Mouse (Mus musculus) kidney, embryonic 14.5 days (tissue): ENCODE results near the gene Adssl1. TPM values are rescaled to one million over a fixed set of nuclear protein-coding genes. Genes with fewer than 3 reads are reported as not detected.

Experiments
- ATAC-seq: fragments of 200-750 bp; cut with Nextera tagmentation; 2 replicates; pipeline ENCODE4 v1.8.0; 2017; ENCODE audit warnings: moderate number of reproducible peaks, mild to moderate bottlenecking, moderate TSS enrichment, moderate library complexity; ENCODE audit not compliant: low FRiP score, low TSS enrichment
- H3K27ac ChIP-seq: fragments of 300-500 bp; sonication (generic); 2 replicates; pipeline ENCODE4 v1.5.1; 2014; ENCODE audit warnings: low read depth, mild to moderate bottlenecking, low read length, moderate library complexity, mixed read lengths
- H3K27me3 ChIP-seq: fragments of 300-500 bp; sonication (generic); 2 replicates; pipeline ENCODE4 v1.6.1; 2014; ENCODE audit warnings: mild to moderate bottlenecking, low read length; ENCODE audit not compliant: control insufficient read depth, insufficient read depth
- H3K36me3 ChIP-seq: fragments of 300-500 bp; sonication (generic); 2 replicates; pipeline ENCODE4 v1.6.1; 2014; ENCODE audit warnings: low read length, mixed read lengths; ENCODE audit not compliant: control insufficient read depth, insufficient read depth
- H3K4me1 ChIP-seq: fragments of 300-500 bp; sonication (generic); 2 replicates; pipeline ENCODE4 v1.6.1; 2014; ENCODE audit warnings: low read length, mixed read lengths; ENCODE audit not compliant: control insufficient read depth, insufficient read depth
- H3K4me2 ChIP-seq: fragments of 300-500 bp; sonication (generic); replicated peaks from 2 replicates; pipeline ENCODE4 v1.6.1; 2014; ENCODE audit warnings: low read depth, mild to moderate bottlenecking, low read length
- H3K4me3 ChIP-seq: fragments of 300-500 bp; sonication (generic); 2 replicates; pipeline ENCODE4 v1.5.1; 2014; ENCODE audit warnings: mild to moderate bottlenecking, low read length
- H3K9ac ChIP-seq: fragments of 300-500 bp; sonication (generic); 2 replicates; pipeline ENCODE4 v1.6.1; 2014; ENCODE audit warnings: low read depth, mild to moderate bottlenecking, low read length, moderate library complexity
- H3K9me3 ChIP-seq: fragments of 300-500 bp; sonication (generic); 2 replicates; pipeline ENCODE4 v1.6.1; 2016; ENCODE audit warnings: low read length; ENCODE audit not compliant: control insufficient read depth
- WGBS: fragments of 180-500 bp; shearing (Covaris S2); extraction: QIAGEN DNeasy Blood & Tissue Kit; methylation state at CpG from one replicate; pipeline ENCODE4 v1.1.7; 2014; 5-methylcytosine and 5-hydroxymethylcytosine counted together
- polyA plus RNA-seq: library from polyadenylated mRNA; unstranded; fragments of >200 nt; fragmentation: Nextera tagmentation; extraction: Ambion mirVana; gene quantifications from 2 replicates; pipeline ENCODE4 v1.2.1, GENCODE M21; 2014

Adssl1 gene
- polyA plus RNA-seq, 1 experiment from 2014 or later, result 9.3 TPM

- Histone ChIP-seq H3K36me3 (no peaks in the 10 kb centered on the region; the same call in 1 of the 2 replicates), H3K4me2 (no peak overlapping the region), H3K4me1 (peaks cover 24% of the 10 kb centered on the region), H3K9ac (no peak overlapping the region), H3K27ac (no peak overlapping the region), H3K9me3 (no peaks in the 10 kb centered on the region), H3K4me3 (no peak overlapping the region), H3K27me3 (peaks cover 4% of the 10 kb centered on the region; the same call in 1 of the 2 replicates)
- ATAC-seq, result no peak
- 55% methylated on average over 9 of the region's 9 CpGs for WGBS
These were observed 3.2 kb upstream of the Adssl1 start for GRCm38 (mm10) chr12:112616668-112617067.

GRCm38 (mm10) chr12:112617184-112617583 lies 2.7 kb upstream of the Adssl1 start:
- no peak overlapping the region for H3K27ac ChIP-seq
- WGBS, result 90% methylated on average over 11 of the region's 11 CpGs
- no peaks in the 10 kb centered on the region for H3K9me3 ChIP-seq
- H3K4me2 ChIP-seq, result no peak overlapping the region
- peaks cover 4% of the 10 kb centered on the region; the same call in 1 of the 2 replicates for H3K27me3 ChIP-seq
- peaks cover 24% of the 10 kb centered on the region for H3K4me1 ChIP-seq
- H3K36me3 ChIP-seq, result no peaks in the 10 kb centered on the region; the same call in 1 of the 2 replicates
- H3K4me3 ChIP-seq, result no peak overlapping the region
- ATAC-seq, result no peak
- no peak overlapping the region for H3K9ac ChIP-seq

- WGBS, result 20% methylated on average over 8 of the region's 8 CpGs
- ATAC-seq, result peak; percentile 54
- Histone ChIP-seq H3K36me3 (no peaks in the 10 kb centered on the region), H3K4me3 (no peak overlapping the region), H3K9me3 (no peaks in the 10 kb centered on the region), H3K4me1 (peaks cover 24% of the 10 kb centered on the region), H3K27me3 (peaks cover 4% of the 10 kb centered on the region; the same call in 1 of the 2 replicates), H3K9ac (no peak overlapping the region), H3K27ac (no peak overlapping the region), H3K4me2 (no peak overlapping the region)
These were observed 1.9 kb upstream of the Adssl1 start for GRCm38 (mm10) chr12:112617898-112618380.

GRCm38 (mm10) chr12:112618981-112619685 lies 712 bp upstream of the Adssl1 start:
- peak overlapping the region; percentile 93 for H3K4me2 ChIP-seq
- H3K4me3 ChIP-seq, result peak overlapping the region; percentile 47
- H3K4me1 ChIP-seq, result peaks cover 27% of the 10 kb centered on the region
- WGBS, result 18% methylated on average over 13 of the region's 13 CpGs
- peaks cover 4% of the 10 kb centered on the region; the same call in 1 of the 2 replicates for H3K27me3 ChIP-seq
- no peaks in the 10 kb centered on the region for H3K9me3 ChIP-seq
- no peak overlapping the region for H3K27ac ChIP-seq
- ATAC-seq, result peak; percentile 30; the same call in 1 of the 2 replicates
- H3K36me3 ChIP-seq, result no peaks in the 10 kb centered on the region
- H3K9ac ChIP-seq, result peak overlapping the region; percentile 59; the same call in 1 of the 2 replicates

GRCm38 (mm10) chr12:112620354-112621061 lies 663 bp downstream of the Adssl1 start:
- peaks cover 4% of the 10 kb centered on the region; the same call in 1 of the 2 replicates for H3K27me3 ChIP-seq
- H3K9me3 ChIP-seq, result no peaks in the 10 kb centered on the region
- ATAC-seq, result peak; percentile 22; the same call in 1 of the 2 replicates
- peak overlapping the region; percentile 59; the same call in 1 of the 2 replicates for H3K9ac ChIP-seq
- 11% methylated on average over 16 of the region's 16 CpGs for WGBS
- peak overlapping the region; percentile 47 for H3K4me3 ChIP-seq
- no peaks in the 10 kb centered on the region for H3K36me3 ChIP-seq
- peaks cover 27% of the 10 kb centered on the region for H3K4me1 ChIP-seq
- H3K4me2 ChIP-seq, result peak overlapping the region; percentile 93
- no peak overlapping the region for H3K27ac ChIP-seq

- no peak for ATAC-seq
- Histone ChIP-seq H3K4me2 (no peak overlapping the region), H3K27me3 (peaks cover 4% of the 10 kb centered on the region; the same call in 1 of the 2 replicates), H3K4me3 (no peak overlapping the region), H3K9ac (no peak overlapping the region), H3K9me3 (no peaks in the 10 kb centered on the region), H3K36me3 (no peaks in the 10 kb centered on the region), H3K4me1 (peaks cover 27% of the 10 kb centered on the region), H3K27ac (no peak overlapping the region)
- 73% methylated on average over 3 of the region's 3 CpGs for WGBS
These were observed 2.1 kb downstream of the Adssl1 start for GRCm38 (mm10) chr12:112621900-112622299.

GRCm38 (mm10) chr12:112623742-112624141 lies 3.9 kb downstream of the Adssl1 start:
- 18% methylated on average over 2 of the region's 2 CpGs for WGBS
- H3K9me3 ChIP-seq, result no peaks in the 10 kb centered on the region
- no peak overlapping the region for H3K4me2 ChIP-seq
- no peak overlapping the region for H3K9ac ChIP-seq
- H3K4me3 ChIP-seq, result no peak overlapping the region
- H3K36me3 ChIP-seq, result no peaks in the 10 kb centered on the region
- peaks cover 25% of the 10 kb centered on the region for H3K4me1 ChIP-seq
- no peak overlapping the region for H3K27ac ChIP-seq
- peaks cover 4% of the 10 kb centered on the region; the same call in 1 of the 2 replicates for H3K27me3 ChIP-seq
- ATAC-seq, result no peak

- no peaks in the 10 kb centered on the region for H3K27me3 ChIP-seq
- no peak overlapping the region for H3K27ac ChIP-seq
- 70% methylated on average over 4 of the region's 4 CpGs for whole genome bisulfite sequencing
- no peaks in the 10 kb centered on the region for H3K36me3 ChIP-seq
- no peak overlapping the region for H3K4me2 ChIP-seq
- H3K9me3 ChIP-seq, result no peaks in the 10 kb centered on the region
- peaks cover 15% of the 10 kb centered on the region for H3K4me1 ChIP-seq
- no peak overlapping the region for H3K4me3 ChIP-seq
- no peak for ATAC-seq
- H3K9ac ChIP-seq, result no peak overlapping the region
These were observed 5.9 kb downstream of the Adssl1 start for GRCm38 (mm10) chr12:112625700-112626099.

GRCm38 (mm10) chr12:112626455-112626854 lies 6.6 kb downstream of the Adssl1 start:
- Histone ChIP-seq H3K27ac (no peak overlapping the region), H3K9me3 (no peaks in the 10 kb centered on the region), H3K9ac (no peak overlapping the region), H3K4me2 (no peak overlapping the region), H3K36me3 (no peaks in the 10 kb centered on the region), H3K4me3 (no peak overlapping the region), H3K4me1 (peaks cover 15% of the 10 kb centered on the region), H3K27me3 (no peaks in the 10 kb centered on the region)
- ATAC-seq, result no peak
- whole genome bisulfite sequencing, result 85% methylated on average over 6 of the region's 6 CpGs
